Mouse (Mus musculus) T-helper 1 cell (primary cell): ENCODE measurements around the gene Rpap2.

ENCODE experiments used
- in situ Hi-C: fragments of 300-600 bp; cut with MboI, MseI; formaldehyde crosslinking; loops from one replicate; pipeline ENCODE4 v1.15.1; 2025; ENCODE audit warnings: high pct_unique_total_duplicates

Rpap2 gene

DNA sequence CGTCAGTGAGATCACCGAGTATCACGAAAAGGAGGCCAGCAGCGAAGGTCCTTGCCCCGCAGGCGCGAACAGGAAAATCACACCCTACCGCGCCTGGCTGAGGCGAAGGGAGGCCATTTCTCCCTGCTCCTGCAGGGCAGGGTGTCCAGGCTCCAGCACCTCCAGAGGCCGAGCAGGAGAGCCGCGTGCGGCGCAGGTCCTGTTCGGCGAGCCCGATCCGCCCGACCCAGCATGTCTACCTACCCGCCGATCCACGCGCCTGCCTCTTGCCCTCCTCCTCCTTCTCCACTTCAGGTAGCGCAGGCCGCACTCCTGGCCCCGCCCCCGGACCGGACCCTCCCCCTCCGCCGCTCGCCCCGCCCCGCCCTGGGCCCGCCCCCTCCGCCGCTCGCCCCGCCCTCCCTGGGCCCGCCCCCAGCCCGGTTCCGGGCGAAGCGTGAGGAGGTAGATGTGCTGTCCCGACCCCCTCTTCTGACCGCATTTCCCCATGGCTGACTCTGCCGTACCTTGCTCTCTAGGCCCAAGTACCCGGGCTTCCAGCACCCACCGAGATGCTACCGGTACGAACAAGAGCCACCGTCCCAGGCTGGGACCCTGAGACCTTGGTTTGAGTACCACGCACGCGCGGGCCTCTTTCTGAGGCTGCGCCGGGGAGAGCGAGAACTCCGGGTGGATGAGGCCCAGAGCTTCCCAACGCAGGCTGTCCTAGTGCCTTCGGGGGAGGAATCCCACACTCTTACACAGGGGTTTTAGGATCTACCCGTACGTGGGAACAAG is at the start of gene Rpap2, which contains the start of gene Glmn:
Rpap2 (plus strand) TSS at position 73 of the 777 bp plus-strand sequence.
Glmn (minus strand) TSS at position 588 of the 777 bp plus-strand sequence.
- in situ Hi-C loops: no loop called here

DNA sequence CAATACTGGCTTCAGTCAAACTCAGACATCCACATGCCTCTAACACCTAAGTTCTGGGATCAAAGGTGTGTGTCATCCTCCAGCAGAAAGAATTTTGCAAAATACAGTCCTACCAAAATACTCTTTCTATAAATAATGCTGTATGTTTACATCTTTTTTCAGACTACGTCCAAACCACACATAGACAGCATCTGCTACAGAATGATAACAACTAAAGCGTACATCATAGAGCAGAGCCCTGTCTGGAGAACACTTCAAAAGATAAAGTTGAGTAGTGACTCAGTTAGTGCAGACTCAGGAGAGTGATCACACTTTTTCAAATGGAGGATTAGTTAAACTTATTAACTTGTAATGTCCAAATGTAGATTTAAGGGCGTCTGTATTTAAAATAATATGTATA is 49.2 kb upstream of the Rpap2 start:
- in situ Hi-C loops: no loop called here

DNA sequence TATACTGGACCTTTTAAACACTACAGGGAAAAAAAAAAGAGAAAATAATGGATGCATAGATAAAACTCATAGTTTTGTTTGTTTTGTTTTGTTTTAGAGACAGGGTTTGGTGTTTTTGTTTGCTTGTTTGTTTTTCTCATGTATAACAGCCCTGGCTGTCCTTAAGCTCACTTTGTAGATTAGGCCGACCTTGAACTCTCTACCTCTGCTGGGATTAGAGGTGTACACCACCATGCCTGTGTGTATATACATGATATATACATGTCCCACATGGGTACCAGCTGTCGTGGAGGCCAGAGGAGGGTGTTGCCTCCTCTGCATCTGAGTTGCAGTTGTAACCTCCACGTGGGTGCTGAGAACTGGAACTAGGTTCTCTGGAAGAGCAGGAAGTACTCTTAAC is 48.7 kb upstream of the Rpap2 start:
- in situ Hi-C loops: no loop called here

DNA sequence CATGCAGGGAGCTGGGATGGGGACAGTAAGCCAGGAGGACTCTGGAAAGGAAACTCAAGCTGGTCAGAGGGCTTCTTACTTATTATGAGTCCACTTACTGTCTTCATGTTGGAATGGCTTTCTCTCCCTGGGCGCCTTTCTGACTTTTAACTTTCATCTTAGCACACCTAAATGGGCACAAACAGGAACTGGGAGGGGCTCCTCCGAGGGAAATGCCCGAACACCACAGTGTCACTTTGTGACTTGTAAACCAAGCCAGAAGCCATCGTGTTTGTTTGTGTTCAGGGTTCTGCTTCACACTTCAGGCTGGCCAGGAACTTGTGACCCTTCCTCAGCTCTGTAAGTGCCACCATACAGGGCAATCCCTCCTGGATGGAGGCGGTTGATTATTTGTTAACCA is 42.8 kb upstream of the Rpap2 start:
- in situ Hi-C loops: no loop called here

DNA sequence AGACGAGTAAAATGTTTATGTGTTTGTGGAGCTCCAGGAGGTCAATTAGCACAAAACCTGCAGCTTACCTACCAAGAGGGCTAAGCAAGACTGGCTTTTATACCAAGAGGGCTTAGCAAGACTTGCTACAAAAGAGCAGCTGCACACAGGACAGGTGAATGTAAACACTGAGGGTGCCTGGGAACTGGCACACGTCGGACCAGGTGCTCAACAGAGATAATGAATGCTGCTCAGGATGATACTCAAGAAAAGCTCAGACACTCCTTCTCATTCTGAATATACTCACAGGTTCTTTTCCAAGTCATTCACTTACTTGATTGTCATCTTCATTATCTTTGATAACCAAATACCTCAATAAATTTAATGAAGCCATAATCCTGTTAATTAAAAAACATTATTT is 40.2 kb upstream of the Rpap2 start:
- in situ Hi-C loops: no loop called here

DNA sequence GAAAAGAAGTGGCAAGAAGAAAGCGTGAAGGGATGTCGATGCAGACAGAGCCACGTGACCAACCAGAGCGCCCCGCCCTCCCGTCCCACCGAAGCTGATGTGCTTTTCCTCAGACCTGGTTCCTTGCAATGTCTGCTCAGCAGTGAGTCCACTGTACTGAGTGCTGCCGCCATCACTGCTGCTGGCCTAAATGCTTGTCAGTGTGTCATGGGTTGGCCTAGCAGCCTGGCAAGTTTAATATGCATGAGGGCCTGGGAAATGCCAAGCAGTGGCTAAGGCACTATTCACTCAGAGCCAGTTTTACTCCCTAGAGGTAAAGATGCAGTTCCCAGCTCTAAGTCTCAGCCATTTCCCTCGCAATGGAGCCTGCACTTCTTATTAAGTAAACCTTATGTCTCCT is 28.0 kb upstream of the Rpap2 start:
- in situ Hi-C loops: no loop called here

DNA sequence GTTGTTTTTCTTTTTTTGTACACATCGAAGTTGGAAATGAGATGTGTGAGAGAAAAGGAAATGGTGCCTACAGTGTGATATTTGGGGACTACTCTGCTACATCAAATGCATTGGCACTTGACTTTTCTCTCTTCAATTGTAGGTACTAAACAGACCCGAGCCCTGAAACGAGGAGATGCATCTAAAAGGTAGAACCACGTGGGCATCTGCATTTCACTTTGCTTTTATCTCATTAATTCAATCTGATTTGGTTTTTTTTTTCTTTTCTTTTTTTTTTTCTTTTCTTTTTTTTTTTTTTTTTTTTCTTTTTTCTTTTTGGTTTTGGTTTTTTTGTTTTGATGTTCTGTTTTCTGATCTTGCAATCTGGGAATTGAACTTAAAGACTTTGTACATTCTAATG is 1.2 kb downstream of the Rpap2 start:
- in situ Hi-C loops: no loop called here

DNA sequence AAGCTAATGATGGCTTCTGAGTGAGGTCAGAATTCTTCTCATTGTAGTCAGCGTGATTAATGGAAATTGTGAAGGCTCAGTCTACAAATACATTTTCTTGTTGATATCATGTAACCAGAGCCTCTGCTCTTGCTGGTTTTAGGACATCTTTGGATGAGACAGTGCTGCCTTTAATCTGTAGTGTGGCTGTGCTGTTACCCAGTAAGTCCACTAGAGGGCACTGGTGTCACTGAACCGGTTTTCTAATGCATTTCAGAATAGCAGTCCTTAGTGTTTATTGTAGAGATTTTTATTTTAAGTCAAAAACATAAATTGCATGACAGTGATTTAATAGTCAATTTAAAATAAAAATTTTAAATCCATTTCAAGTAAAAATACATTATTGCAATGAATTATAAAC is 14.1 kb downstream of the Rpap2 start:
- in situ Hi-C loops: no loop called here

DNA sequence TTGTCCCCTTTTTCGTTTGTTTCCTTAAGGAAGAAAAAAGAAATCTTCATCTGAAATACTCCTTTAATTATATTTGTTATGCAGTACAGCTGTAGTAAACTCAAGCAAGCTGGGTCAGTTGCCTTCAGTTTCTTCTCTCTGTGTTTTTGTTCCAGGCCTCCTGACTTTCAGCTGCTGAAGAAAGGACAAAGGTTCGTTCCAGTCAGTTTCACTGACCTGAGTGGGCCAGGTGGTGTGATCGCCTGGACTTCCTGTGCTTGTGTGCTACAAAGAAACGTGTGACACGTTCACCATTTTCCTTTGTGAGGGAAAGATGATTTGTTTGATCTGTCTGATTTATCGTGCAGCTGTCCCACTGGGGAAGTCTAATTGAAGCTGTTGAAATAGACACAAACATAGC is 20.8 kb downstream of the Rpap2 start:
- in situ Hi-C loops: no loop called here

DNA sequence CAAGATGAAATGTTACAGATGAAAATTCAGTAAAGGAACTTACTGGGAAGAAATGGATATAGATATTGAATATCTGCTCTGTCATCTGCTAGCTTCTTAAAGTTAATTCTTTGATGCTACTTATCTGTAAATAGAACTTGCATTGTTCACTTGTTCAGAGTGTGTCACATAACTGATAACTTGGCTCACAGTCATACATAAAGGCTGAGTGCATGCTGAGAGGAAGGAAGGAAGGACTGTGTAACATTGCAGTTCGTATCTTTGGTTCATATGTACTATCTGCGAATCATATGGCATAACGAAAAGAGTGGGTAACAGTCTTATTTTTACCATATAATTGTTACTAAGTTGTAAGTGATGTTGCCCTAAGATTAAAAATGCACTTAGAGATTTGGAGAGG is 24.2 kb downstream of the Rpap2 start:
- in situ Hi-C loops: no loop called here

DNA sequence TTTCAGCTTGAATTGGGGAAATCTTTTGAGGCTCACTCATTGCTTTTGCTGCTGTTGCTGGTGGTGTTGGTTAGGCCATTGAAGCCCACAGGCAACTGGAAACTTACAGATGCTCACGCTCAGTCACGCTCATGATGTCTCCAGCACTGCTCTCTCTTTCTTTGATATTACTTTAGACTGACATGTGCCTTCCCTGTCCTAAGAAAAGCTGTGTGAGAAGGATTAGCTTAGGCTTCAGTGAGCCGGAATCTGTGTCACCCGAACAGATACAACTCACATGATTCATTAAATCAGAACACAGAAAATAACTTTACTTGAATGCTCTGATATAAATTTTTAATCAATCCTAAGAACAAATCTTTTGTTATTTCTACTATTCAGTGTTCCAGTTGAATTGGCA is 36.5 kb downstream of the Rpap2 start:
- in situ Hi-C loops: no loop called here

DNA sequence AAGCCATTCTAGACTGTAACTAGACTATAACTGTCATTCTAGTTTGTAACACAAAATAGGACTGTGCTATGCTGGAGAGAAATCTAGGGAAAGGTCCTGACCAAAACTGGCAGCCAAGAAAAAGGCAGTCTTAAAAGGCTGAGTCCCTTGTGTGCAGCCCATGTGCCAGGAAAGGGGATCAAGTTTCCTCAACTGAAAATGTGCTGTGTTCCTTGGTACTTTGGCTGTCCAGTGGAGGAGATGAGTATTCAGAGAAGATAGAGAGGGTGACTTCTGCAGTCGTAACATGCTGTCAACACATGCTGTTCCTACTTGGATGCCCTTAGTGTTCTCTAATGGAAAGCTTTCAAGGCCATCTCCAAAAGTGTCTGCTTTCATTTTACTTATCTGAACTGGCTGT is 39.9 kb downstream of the Rpap2 start:
- in situ Hi-C loops: no loop called here

DNA sequence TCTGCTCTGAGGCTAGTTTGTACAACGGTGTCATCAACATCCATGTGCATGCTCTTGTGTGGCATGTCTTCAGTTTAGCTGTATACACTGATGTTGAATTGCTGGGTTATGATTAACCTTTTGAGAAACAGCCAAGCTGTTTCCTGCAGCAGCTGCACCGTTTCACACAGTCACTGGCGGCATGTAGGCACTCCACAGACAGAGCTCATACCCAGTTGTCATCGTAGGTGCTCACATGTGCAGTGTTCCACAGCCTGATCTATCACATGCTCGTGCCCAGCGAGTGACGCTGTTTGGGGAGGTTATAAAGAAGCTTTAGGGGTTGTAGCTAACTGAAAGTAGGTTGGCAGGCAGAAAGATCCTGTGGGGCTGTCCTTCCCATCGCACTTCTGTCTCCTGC is 41.2 kb downstream of the Rpap2 start:
- in situ Hi-C loops: no loop called here

DNA sequence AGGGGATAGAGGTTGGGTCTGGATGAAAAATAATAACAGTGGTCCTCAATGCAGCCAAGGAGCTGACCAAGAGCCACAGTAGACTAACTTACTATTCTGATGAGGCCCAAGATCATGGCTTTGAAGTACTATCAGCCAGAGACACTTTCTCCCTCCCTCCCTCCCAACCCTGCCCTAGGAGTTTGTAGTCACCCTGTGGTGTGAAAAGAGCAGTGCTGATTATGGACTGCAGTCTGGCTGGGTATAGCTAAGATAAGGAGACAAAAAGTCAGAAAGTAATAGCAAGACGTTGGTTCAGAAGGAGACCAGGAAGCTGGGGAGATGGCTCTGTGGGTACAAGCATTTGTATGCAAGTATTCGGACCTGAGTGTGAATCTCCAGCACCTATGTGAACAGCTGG is 47.4 kb downstream of the Rpap2 start:
- in situ Hi-C loops: no loop called here

DNA sequence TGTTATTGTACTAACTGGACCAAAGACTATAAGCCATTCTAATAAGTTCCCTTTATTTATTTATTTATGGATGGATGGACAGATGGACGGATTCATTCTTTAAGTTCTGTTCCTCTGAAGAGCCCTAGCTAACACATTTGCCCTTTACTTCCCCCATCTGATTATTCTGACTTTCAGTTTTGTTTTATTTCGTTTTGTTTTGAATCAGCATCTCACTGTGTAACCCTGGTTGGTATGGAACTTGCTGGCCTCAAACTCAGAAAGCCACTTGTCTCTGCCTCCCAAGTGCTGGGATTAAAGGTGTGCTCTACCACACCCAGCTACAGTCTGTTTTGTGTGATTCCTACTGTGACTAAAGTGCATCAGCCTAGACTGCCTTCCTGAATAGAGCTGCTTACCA is 48.8 kb downstream of the Rpap2 start:
- in situ Hi-C loops: no loop called here

DNA sequence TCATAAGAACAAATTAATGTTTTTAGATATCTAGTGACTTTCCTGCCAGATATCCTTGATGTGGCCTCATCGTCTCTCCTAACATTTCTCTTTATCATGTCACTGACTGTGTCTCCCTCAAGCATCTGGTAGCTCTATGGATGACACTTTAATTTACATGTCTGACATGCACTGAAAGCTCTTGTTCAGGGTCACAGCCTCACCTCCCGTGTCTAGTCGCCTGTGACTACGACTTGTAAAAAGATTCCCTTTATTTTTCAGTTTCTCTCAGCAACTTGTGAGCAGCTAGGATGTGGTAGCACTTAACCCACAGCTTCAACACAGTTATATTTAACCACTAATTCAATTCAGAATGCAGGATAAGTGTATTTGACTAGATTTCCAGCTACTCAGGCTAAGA is 50.4 kb downstream of the Rpap2 start:
- in situ Hi-C loops: no loop called here

DNA sequence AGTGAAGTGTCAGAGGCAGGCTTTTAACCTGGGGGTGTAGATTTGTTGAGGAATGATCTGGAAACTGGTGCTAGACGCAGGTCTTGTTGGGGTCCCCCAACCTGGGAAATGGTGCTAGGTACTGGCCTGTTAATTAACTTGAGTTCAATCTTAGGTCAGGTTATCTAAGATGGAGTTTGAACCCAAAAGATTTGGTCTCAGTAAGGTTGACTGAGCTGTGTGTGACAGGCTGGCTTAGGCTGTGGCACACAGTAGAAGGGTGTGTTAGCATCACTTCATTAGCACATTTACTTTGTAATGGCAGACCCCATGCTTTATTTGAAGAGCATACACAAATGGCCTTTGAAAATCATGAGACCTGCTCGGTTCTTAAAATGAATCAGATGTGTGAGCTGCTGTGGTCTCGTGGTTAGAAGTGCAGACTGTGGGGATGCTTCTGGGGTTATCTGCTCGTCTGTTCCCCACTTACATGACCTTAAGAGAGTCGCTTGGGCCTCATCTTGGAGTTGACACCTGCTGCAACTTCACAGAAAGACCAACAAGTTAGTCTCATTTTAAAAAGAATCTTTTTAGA is 51.5 kb downstream of the Rpap2 start:
- in situ Hi-C loops: no loop called here

DNA sequence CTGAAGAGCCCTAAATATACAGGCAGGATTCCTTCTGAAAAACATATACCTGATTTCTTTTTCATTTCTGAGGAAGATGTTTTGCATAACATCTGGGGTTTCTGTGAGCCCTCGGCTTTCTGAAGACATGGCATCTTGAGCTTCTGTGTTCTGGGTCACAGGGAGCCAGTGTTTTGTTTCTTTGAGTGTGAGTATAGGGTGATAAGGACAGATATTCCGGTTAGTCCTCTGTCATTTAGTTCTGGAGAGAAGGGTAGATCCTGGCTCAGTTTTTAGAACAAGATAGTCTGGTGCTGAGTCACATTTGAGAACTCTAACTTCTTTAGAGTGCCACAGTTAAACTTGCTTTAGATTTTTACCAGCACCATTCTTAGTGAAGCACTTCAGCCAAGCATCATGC is 52.5 kb downstream of the Rpap2 start:
- in situ Hi-C loops: no loop called here

DNA sequence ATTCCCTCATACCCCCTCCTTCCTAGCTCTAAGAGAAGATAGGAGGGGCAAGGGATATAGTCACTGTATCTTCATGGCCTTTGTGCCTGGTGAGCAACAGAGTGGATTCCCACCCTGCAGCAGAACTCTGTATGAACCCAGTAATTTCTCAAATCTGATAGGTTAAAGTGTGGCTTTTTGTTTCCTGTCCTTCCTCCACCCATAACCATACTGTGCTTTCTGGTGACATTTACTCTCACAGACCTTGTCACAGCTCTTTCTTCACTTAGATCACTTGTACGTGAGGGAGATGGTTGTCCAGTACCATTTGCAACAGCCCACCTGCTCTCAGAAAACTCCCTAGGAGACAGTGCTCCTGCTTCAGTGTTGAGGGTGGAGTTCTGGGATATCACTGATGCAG is 53.3 kb downstream of the Rpap2 start:
- in situ Hi-C loops: no loop called here

DNA sequence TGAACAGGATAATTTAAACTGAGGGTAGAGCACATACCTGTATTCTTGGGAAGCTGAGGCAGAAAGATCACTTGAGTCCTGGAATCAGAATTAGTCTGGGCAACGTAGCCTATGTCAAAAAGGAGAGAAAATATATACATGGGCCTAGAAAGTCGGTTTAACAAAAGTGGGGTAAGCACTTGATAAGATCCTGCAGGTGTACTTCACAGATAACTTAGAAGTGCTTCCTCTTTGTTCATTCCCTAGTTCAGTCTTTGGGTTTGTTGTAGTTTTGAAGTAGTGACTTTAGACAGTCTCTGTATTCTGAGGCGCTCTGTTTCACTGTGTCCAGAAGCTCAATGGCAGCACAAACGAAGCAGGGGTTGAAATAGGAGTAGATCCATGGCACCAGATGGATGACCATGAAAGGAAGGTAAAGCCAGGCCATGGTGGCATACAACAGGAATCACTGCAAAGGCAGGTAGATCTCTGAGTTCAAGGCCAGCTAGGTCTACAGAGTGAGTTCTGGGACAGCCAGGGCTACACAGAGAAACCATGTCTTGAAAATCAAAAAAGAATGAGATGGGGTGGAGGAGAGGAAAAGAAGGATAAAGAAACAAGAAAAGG is 55.0 kb downstream of the Rpap2 start:
- in situ Hi-C loops: no loop called here

DNA sequence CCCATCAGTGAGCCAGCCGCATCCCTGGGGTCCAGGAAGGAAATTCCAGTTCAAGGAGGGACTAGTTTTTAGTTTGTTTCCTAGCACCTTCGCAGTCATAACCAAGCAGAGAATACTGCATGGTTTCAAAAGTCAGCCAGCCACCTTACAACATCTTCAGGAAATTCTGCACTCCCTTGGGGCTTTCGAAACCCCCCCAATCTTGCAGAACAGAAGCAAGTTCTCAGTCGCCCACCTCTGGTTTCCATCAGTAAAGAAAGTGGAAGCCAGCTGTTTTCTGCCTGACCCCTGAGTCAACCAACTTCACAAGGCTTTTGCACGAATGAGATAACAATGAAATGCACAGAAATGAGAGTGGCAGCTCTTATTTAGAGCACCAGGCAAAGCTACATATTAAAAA is 81.2 kb downstream of the Rpap2 start:
- in situ Hi-C loops: no loop called here

DNA sequence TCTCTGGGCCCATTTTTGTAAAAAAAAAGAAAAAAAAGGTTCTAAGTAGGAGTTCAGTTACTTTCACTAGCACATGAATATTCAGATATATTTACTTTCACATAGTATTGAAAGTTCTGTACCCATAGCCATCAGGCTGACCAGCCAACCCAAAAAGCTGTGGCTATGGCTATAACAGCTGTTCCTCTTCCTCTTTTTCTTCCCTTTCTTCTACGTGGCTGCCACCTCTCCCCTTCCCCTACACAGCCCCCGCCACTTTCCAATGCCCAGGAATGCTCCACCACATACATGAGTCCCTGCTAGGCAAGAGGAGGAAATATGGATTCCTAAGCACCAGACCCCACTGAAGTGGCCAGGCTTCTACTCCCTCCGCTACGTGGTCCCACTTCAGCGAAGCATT is 84.1 kb downstream of the Rpap2 start:
- in situ Hi-C loops: no loop called here

DNA sequence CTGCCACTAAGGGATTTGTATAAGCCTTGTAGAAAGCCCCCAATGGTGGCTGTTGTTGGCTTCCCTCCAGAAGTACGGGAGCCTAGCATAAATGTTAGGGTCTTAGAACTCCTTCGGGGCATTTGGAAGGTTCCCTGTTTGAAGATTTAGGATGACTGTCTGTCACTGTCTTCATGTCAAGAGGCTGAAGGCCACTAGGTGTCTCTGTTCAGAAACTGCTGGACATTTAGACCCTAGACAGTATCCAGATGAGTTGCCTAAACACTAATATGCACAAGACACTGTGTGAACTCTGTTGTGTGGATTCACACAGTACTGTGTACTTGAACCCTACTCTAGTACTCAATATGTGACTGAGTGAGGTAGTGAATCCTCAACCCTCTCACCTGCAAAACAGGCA is 87.2 kb downstream of the Rpap2 start:
- in situ Hi-C loops: no loop called here
